Mouse (Mus musculus) megakaryocyte, embryonic 14.5 days (primary cell): Measurements from ENCODE around the gene Myh7b.

ENCODE experiments used
- FLI1 ChIP-seq: IDR thresholded peaks from 2 replicates; pipeline ENCODE4 v1.6.1; 2012; ENCODE audit warnings: low read length, inconsistent platforms, mixed read lengths
- GATA1 ChIP-seq: IDR thresholded peaks from 3 replicates; pipeline ENCODE4 v1.6.1; 2012; ENCODE audit warnings: mixed read lengths, low read length, inconsistent platforms, borderline replicate concordance

- no peak for TF ChIP-seq GATA1
- TF ChIP-seq FLI1, result no peak
These were observed 30.8 kb downstream of the Myh7b start for GRCm38 (mm10) chr2:155641540-155642472.
